Mouse (Mus musculus) forebrain, embryonic 14.5 days (tissue): ENCODE measurements around the gene Chmp3. TPM values are rescaled to one million over a fixed set of nuclear protein-coding genes. Genes with fewer than 3 reads are reported as not detected.

Experiments
- ATAC-seq: fragments of 200-750 bp; cut with Nextera tagmentation; 2 replicates; pipeline ENCODE4 v1.8.0; 2017; ENCODE audit warnings: mild to moderate bottlenecking, moderate library complexity
- DNase-seq: peaks from one replicate; pipeline ENCODE4 v3.0.0-alpha.2; 2015; ENCODE audit warnings: low spot score
- H3K27ac ChIP-seq: fragments of 300-500 bp; sonication (generic); 2 replicates; pipeline ENCODE4 v1.5.1; 2014; ENCODE audit warnings: low read depth, mild to moderate bottlenecking, control low read depth, low read length, moderate library complexity
- H3K27me3 ChIP-seq: fragments of 300-500 bp; sonication (generic); replicated peaks from 2 replicates; pipeline ENCODE4 v1.6.1; 2014; ENCODE audit warnings: low read length, control low read depth, mixed read lengths; ENCODE audit not compliant: control insufficient read depth, insufficient read depth
- H3K36me3 ChIP-seq: fragments of 300-500 bp; sonication (generic); 2 replicates; pipeline ENCODE4 v1.6.1; 2014; ENCODE audit warnings: low read length, control low read depth; ENCODE audit not compliant: control insufficient read depth, insufficient read depth
- H3K4me1 ChIP-seq: fragments of 300-500 bp; sonication (generic); 2 replicates; pipeline ENCODE4 v1.6.1; 2014; ENCODE audit warnings: antibody characterized with exemption, low read length, control low read depth; ENCODE audit not compliant: control insufficient read depth, insufficient read depth
- H3K4me2 ChIP-seq: fragments of 300-500 bp; sonication (generic); 2 replicates; pipeline ENCODE4 v1.6.1; 2014; ENCODE audit warnings: mild to moderate bottlenecking, control low read depth, low read length
- H3K4me3 ChIP-seq: fragments of 300-500 bp; sonication (generic); 2 replicates; pipeline ENCODE4 v1.5.1; 2014; ENCODE audit warnings: low read depth, low read length, control low read depth
- H3K9ac ChIP-seq: fragments of 300-500 bp; sonication (generic); 2 replicates; pipeline ENCODE4 v1.6.1; 2014; ENCODE audit warnings: mild to moderate bottlenecking, low read length, control low read depth, moderate library complexity
- H3K9me3 ChIP-seq: fragments of 300-500 bp; sonication (generic); replicated peaks from 2 replicates; pipeline ENCODE4 v1.6.1; 2016; ENCODE audit warnings: low read length, control low read depth, mixed read lengths; ENCODE audit not compliant: control insufficient read depth
- WGBS: fragments of 180-500 bp; shearing (Covaris S2); extraction: QIAGEN DNeasy Blood & Tissue Kit; methylation state at CpG from one replicate; pipeline ENCODE4 v1.1.7; 2014; 5-methylcytosine and 5-hydroxymethylcytosine counted together
- polyA plus RNA-seq: library from polyadenylated mRNA; unstranded; fragments of >200 nt; fragmentation: Nextera tagmentation; extraction: Ambion mirVana; gene quantifications from 2 replicates; pipeline ENCODE4 v1.2.1, GENCODE M21; 2014

Chmp3 gene
- polyA plus RNA-seq, 1 experiment from 2014 or later, result 58.8 TPM

DNA sequence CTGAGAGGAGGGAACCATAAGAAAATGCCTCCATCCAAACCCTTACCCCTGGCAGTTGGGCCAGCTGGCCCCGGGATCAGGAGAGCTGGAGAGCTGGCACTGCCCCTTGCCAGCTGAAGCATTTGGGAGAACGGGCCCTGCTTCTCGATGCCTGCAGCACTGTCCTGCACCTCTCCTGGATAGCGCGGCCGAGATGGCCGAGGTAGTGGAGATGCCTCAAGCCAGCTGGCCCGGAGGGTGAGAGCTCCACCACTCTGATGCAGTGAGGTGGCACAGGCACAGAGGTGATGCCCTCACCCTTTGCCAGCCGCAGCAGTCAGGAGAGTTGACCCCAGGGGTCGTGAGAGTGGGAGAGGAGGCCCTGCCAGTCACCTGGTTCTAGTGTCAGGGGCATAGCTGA, 16.5 kb upstream of the Chmp3 start:
- 89% methylated on average over 10 of the region's 10 CpGs for WGBS
- no peak for DNase-seq
- H3K9ac ChIP-seq, result no peak overlapping the region
- H3K9me3 ChIP-seq, result no peaks in the 10 kb centered on the region
- no peaks in the 10 kb centered on the region for H3K36me3 ChIP-seq
- H3K27ac ChIP-seq, result no peak overlapping the region
- H3K4me2 ChIP-seq, result no peak overlapping the region
- H3K4me1 ChIP-seq, result no peaks in the 10 kb centered on the region
- no peaks in the 10 kb centered on the region for H3K27me3 ChIP-seq
- no peak for ATAC-seq
- no peak overlapping the region for H3K4me3 ChIP-seq

DNA sequence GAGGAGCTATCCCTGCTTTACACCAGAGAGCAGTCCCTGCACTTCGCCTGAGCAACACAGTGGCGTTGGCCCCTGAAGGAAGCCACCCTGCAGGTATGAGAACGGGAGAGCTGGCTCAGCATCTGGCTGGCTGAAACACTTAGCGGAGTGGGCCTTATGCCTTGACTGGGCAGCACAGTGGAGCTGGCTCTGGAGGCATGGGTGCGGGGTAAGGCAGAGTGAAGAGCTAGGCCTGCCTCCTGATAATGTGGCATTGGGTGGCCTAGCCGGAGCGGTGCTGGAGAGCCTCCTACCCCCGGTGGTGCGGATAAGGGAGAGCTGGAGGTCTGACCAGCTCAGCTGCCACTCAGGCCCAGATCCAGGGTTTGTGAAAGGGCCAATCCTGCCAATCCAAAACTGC, 15.8 kb upstream of the Chmp3 start:
- WGBS, result 90% methylated on average over 9 of the region's 9 CpGs
- no peak for ATAC-seq
- no peak overlapping the region for H3K4me2 ChIP-seq

GRCm38 (mm10) chr6:71530176-71530575, 13.4 kb upstream of the Chmp3 start:
- no peak for DNase-seq

More for the DNA sequence above, 15.8 kb upstream of the Chmp3 start:
- H3K4me3 ChIP-seq, result no peak overlapping the region
- H3K4me1 ChIP-seq, result no peaks in the 10 kb centered on the region
- no peak overlapping the region for H3K9ac ChIP-seq
- no peak overlapping the region for H3K27ac ChIP-seq
- H3K27me3 ChIP-seq, result no peaks in the 10 kb centered on the region
- H3K9me3 ChIP-seq, result no peaks in the 10 kb centered on the region
- no peak for DNase-seq
- no peaks in the 10 kb centered on the region for H3K36me3 ChIP-seq

GRCm38 (mm10) chr6:71537286-71537685, 6.3 kb upstream of the Chmp3 start:
- no peak overlapping the region for H3K4me3 ChIP-seq
- no peaks in the 10 kb centered on the region for H3K36me3 ChIP-seq
- no peaks in the 10 kb centered on the region for H3K27me3 ChIP-seq
- H3K9ac ChIP-seq, result no peak overlapping the region
- no peaks in the 10 kb centered on the region for H3K9me3 ChIP-seq
- no peak overlapping the region for H3K27ac ChIP-seq
- no peaks in the 10 kb centered on the region for H3K4me1 ChIP-seq
- ATAC-seq, result no peak
- no peak for DNase-seq
- no peak overlapping the region for H3K4me2 ChIP-seq

More at GRCm38 (mm10) chr6:71530176-71530575, 13.4 kb upstream of the Chmp3 start:
- 83% methylated on average over 8 of the region's 8 CpGs for WGBS
- H3K36me3 ChIP-seq, result no peaks in the 10 kb centered on the region
- H3K4me1 ChIP-seq, result no peaks in the 10 kb centered on the region
- no peak overlapping the region for H3K9ac ChIP-seq
- H3K4me2 ChIP-seq, result no peak overlapping the region
- H3K27me3 ChIP-seq, result no peaks in the 10 kb centered on the region
- no peak overlapping the region for H3K4me3 ChIP-seq
- no peak overlapping the region for H3K27ac ChIP-seq
- no peak for ATAC-seq
- no peaks in the 10 kb centered on the region for H3K9me3 ChIP-seq

GRCm38 (mm10) chr6:71555507-71555951, 11.9 kb downstream of the Chmp3 start:
- Histone ChIP-seq H3K9me3 (no peaks in the 10 kb centered on the region), H3K9ac (no peak overlapping the region), H3K27ac (no peak overlapping the region), H3K4me1 (no peaks in the 10 kb centered on the region), H3K27me3 (no peaks in the 10 kb centered on the region), H3K4me3 (no peak overlapping the region), H3K36me3 (0 out of 2 replicates have a peak, but pooled peaks cover 3% of the 10 kb centered on the region), H3K4me2 (no peak overlapping the region)
- ATAC-seq (no peak), DNase-seq (no peak)
- 85% methylated on average over 2 of the region's 2 CpGs for WGBS

GRCm38 (mm10) chr6:71556826-71557225, 13.2 kb downstream of the Chmp3 start:
- Histone ChIP-seq H3K27me3 (no peaks in the 10 kb centered on the region), H3K4me1 (no peaks in the 10 kb centered on the region)
- 90% methylated on average over 2 of the region's 2 CpGs for WGBS

DNA sequence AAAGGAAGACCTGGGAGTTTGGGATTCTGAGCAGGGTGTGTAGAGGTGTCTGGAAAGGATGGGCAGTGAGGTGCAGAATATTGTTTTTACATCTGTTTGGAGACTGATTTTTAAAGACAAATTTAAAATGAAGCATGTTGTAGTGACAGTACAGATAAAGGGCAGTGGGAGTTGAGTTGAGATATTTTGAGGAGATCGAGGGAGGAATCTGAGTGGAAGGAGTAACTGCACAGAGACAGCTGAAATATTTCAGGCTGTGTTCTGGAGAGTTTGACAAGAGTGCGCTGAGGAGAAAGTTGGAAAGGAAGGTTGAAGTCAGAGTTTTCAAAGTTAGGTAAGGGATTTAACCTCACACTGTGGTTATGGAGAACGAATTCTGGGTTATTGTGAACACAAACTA, 25.0 kb downstream of the Chmp3 start:
- Histone ChIP-seq H3K27ac (no peak overlapping the region), H3K9me3 (no peaks in the 10 kb centered on the region), H3K4me2 (no peak overlapping the region), H3K27me3 (no peaks in the 10 kb centered on the region), H3K4me1 (no peaks in the 10 kb centered on the region), H3K9ac (no peak overlapping the region), H3K36me3 (peaks cover 12% of the 10 kb centered on the region), H3K4me3 (no peak overlapping the region)
- ATAC-seq (no peak), DNase-seq (no peak)
- 97% methylated on average over 3 of the region's 3 CpGs for WGBS

More at GRCm38 (mm10) chr6:71556826-71557225, 13.2 kb downstream of the Chmp3 start:
- H3K4me2 ChIP-seq, result no peak overlapping the region
- H3K27ac ChIP-seq, result no peak overlapping the region
- peaks cover 7% of the 10 kb centered on the region; the same call in 1 of the 2 replicates for H3K36me3 ChIP-seq
- no peak overlapping the region for H3K4me3 ChIP-seq
- no peak overlapping the region for H3K9ac ChIP-seq
- no peaks in the 10 kb centered on the region for H3K9me3 ChIP-seq
- DNase-seq, result no peak
- no peak for ATAC-seq

DNA sequence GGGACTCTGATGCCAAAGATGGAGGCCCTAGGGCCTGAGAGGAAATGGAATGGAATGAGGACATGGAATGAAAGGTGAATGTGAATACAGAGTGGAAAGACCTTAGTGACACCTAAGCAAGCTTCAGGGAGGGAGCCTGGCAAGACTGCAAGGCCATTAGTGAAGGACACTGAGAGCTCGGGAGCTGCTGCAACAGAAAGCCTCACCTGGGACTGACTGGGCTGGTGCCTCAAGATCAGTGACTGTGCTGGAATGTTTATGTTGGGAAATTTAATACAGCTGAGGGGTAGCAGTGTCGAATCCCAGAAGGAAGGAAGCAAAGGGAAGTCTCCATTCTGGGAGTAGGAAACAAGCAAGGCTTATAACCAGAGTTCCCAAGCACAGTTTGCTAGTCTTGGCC, 25.4 kb downstream of the Chmp3 start:
- Histone ChIP-seq H3K4me3 (no peak overlapping the region), H3K9me3 (no peaks in the 10 kb centered on the region), H3K9ac (no peak overlapping the region), H3K4me2 (no peak overlapping the region), H3K27me3 (no peaks in the 10 kb centered on the region), H3K27ac (no peak overlapping the region), H3K36me3 (peaks cover 17% of the 10 kb centered on the region), H3K4me1 (no peaks in the 10 kb centered on the region)
- 87% methylated on average over 2 of the region's 2 CpGs for WGBS
- DNase-seq (no peak), ATAC-seq (no peak)

DNA sequence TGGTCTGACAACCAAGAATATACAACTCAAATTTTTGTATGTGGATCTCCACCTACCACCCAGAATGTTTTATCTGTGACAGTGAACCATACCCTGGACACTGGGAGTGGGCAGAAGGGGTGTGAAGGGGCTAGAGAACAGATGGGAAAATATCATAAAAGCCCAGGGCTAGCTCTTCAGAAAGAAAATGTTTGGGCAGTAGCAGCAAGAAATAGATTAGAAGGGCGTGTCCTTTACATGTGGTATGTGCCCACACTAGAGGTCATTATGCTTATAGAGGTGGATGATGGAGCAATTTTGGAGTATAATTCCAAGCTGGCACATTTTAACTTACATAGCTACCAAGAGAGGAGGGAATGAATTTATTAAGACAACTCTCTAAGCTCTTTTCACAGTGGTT, 31.8 kb downstream of the Chmp3 start:
- H3K27ac ChIP-seq, result no peak overlapping the region
- H3K36me3 ChIP-seq, result peaks cover 37% of the 10 kb centered on the region
- no peak for ATAC-seq
- DNase-seq, result no peak
- H3K9me3 ChIP-seq, result no peaks in the 10 kb centered on the region
- no peaks in the 10 kb centered on the region for H3K27me3 ChIP-seq
- no peaks in the 10 kb centered on the region for H3K4me1 ChIP-seq
- WGBS, result 100% methylated on average over 1 of the region's 1 CpGs
- no peak overlapping the region for H3K4me3 ChIP-seq
- no peak overlapping the region for H3K9ac ChIP-seq
- no peak overlapping the region for H3K4me2 ChIP-seq
